Mouse (Mus musculus) kidney, adult 2 months (tissue): ENCODE data around the gene Tns3. TPM values are rescaled to one million over a fixed set of nuclear protein-coding genes. Genes with fewer than 3 reads are reported as not detected.

Experiments
- DNase-seq: peaks from one replicate; pipeline ENCODE4 v3.0.0; 2021
- H3K27ac ChIP-seq: fragments of 200-500 bp; 2 replicates; pipeline ENCODE4 v1.5.1; 2012; ENCODE audit warnings: low read depth, low read length, control low read depth, inconsistent platforms; ENCODE audit not compliant: insufficient read depth
- H3K27me3 ChIP-seq: fragments of 200-500 bp; replicated peaks from 2 replicates; pipeline ENCODE4 v1.6.1; 2012; ENCODE audit warnings: mild to moderate bottlenecking, moderate library complexity, low read length, inconsistent platforms; ENCODE audit not compliant: control insufficient read depth, insufficient read depth
- H3K36me3 ChIP-seq: fragments of 200-500 bp; 2 replicates; pipeline ENCODE4 v1.6.1; 2012; ENCODE audit warnings: mild to moderate bottlenecking, moderate library complexity, low read length, inconsistent platforms; ENCODE audit not compliant: control insufficient read depth, insufficient read depth
- H3K4me1 ChIP-seq: fragments of 200-500 bp; 2 replicates; pipeline ENCODE4 v1.6.1; 2011; ENCODE audit warnings: low read length; ENCODE audit not compliant: control insufficient read depth, insufficient read depth
- H3K4me3 ChIP-seq: fragments of 200-500 bp; 2 replicates; pipeline ENCODE4 v1.5.1; 2011; ENCODE audit warnings: mild to moderate bottlenecking, low read depth, low read length, control low read depth; ENCODE audit not compliant: insufficient read depth
- CTCF ChIP-seq: fragments of 200-500 bp; conservative IDR thresholded peaks from 2 replicates; pipeline ENCODE4 v1.5.1; 2011; ENCODE audit warnings: low read depth, mild to moderate bottlenecking, control low read depth, low read length, moderate library complexity, mixed read lengths; ENCODE audit not compliant: insufficient read depth, insufficient read length
- POLR2A ChIP-seq: fragments of 200-500 bp; IDR thresholded peaks from one replicate; pipeline ENCODE4 v1.6.1; 2011; ENCODE audit warnings: low read depth, low read length, control low read depth
- WGBS: fragments of 180-500 bp; shearing (Covaris S2); methylation state at CpG from one replicate; pipeline ENCODE4 v1.1.7; 2018; 5-methylcytosine and 5-hydroxymethylcytosine counted together
- polyA plus RNA-seq: library from polyadenylated mRNA; depleted of rRNA; stranded (reverse); fragments of >200 nt; gene quantifications from 2 replicates; pipeline ENCODE4 v1.2.3, GENCODE M21; 2012

Gene Tns3
- polyA plus RNA-seq, 1 experiment: 63.7 TPM

DNA sequence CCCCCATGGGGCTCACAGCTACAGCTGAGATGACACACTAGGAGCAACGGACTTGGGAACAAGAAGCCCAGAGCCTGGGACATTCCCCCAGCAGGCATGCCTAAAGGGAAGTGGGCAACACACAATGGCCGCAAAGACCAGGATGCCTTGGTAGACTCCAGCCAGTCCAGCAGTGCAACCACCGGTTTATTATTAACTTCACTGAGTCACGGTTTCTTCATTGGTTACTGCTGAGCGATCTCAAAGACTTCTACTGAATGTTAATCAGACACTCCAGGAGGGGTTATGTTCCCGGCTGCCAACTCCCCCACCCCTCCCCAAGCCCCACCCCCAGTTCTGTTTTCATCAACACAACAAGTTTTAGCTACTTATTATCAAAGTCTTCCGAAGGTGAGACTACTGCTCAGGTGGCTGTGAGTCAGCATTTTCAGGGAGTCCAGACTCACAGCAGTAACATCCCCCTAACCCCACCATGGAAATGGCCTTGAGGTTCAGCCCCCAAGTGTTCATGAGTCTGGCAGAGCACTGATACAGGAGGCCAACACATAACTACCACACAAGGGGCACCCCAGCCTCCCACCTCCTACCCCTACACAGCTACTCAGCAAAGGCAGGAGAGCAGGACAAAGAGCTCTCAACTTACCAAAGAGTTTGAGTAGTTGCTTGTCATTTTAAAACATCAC is 29.5 kb downstream of the Tns3 start:
- Histone ChIP-seq H3K4me1 (peaks cover 38% of the 10 kb centered on the region), H3K27ac (peak overlapping the region; percentile 99), H3K4me3 (no peak overlapping the region), H3K27me3 (no peaks in the 10 kb centered on the region), H3K36me3 (no peaks in the 10 kb centered on the region; the same call in 1 of the 2 replicates)
- TF ChIP-seq POLR2A: no peak
- no peak for TF ChIP-seq CTCF
- WGBS: 37% methylated on average over 7 of the region's 7 CpGs
- DNase-seq: peak; percentile 95

DNA sequence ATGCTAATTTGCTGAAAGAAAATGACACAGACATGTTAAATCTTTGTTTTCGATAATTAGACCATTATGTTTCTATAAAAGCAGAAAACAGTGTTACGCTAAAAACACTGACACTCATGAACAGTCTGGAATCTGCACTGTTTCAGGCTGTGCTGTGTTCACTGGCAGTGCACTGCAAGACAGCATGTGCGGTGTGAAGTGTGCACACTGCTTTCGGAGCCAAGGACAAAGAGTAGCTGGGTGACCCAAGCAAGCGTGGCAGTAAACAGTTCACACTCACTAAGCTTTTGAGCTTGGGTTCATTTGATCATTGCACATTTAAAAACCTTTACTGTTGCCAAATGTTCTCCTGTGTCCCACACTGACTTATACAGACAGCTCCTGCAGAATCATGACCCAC is 32.2 kb downstream of the Tns3 start:
- peak; percentile 66 for DNase-seq
- peak overlapping the region; percentile 59 for H3K27ac ChIP-seq
- peaks cover 41% of the 10 kb centered on the region for H3K4me1 ChIP-seq
- no peaks in the 10 kb centered on the region for H3K27me3 ChIP-seq
- no peaks in the 10 kb centered on the region; the same call in 1 of the 2 replicates for H3K36me3 ChIP-seq
- TF ChIP-seq POLR2A: no peak
- no peak for TF ChIP-seq CTCF
- 52% methylated on average over 5 of the region's 5 CpGs for WGBS
- H3K4me3 ChIP-seq: no peak overlapping the region

DNA sequence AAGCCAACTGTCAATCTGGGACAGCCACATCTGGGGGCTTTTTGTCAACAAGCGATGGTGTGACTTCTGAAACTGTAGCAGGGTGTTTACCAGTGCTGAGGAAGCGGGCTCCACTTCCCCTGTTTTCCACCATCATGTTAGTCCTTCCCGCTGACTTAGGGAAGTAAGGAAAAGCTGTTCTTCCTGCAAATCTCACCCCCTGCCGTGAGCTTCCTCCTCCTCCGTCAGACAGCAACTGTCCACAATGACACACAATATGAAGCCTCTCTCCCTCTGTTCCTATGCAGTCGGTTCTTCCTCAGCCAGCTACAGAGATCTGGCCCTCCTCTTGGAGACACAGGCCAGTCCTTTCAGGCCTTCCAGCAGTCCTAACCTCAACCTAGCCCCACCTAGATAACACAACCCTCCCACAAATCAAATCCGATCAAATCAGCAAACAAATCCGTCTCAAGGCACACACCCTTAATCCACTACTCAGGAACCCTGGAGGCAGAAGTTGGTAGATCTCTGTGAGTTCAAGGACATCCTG is 34.4 kb downstream of the Tns3 start:
- TF ChIP-seq CTCF (no peak), POLR2A (no peak)
- Histone ChIP-seq H3K4me3 (no peak overlapping the region), H3K36me3 (no peaks in the 10 kb centered on the region; the same call in 1 of the 2 replicates), H3K27ac (peak overlapping the region; percentile 58), H3K4me1 (peaks cover 43% of the 10 kb centered on the region), H3K27me3 (no peaks in the 10 kb centered on the region)
- no peak for DNase-seq
- WGBS: 74% methylated on average over 8 of the region's 8 CpGs

DNA sequence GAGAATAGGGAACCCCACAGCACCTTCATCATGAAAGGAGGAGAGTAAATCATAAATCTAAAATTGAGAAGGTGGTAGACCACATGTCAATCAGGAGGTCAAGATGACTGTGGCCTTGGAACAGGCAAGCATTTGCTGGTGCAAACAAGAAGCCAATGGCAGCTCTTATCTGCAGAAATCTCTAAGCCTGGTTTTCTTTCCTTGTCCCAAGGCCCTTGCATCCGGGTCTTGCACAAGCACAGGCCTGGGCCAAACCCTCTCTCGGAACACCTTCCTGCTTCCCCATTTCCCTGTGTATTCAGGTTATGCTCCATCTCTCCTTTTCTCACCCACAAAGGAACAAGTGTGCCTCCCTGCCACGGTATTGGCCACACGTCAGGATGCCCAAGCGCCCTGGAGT is 35.0 kb downstream of the Tns3 start:
- 68% methylated on average over 5 of the region's 5 CpGs for WGBS
- Histone ChIP-seq H3K4me3 (no peak overlapping the region), H3K27ac (peak overlapping the region; percentile 58), H3K36me3 (no peaks in the 10 kb centered on the region; the same call in 1 of the 2 replicates), H3K27me3 (no peaks in the 10 kb centered on the region), H3K4me1 (peaks cover 41% of the 10 kb centered on the region)
- no peak for DNase-seq
- TF ChIP-seq CTCF: no peak

DNA sequence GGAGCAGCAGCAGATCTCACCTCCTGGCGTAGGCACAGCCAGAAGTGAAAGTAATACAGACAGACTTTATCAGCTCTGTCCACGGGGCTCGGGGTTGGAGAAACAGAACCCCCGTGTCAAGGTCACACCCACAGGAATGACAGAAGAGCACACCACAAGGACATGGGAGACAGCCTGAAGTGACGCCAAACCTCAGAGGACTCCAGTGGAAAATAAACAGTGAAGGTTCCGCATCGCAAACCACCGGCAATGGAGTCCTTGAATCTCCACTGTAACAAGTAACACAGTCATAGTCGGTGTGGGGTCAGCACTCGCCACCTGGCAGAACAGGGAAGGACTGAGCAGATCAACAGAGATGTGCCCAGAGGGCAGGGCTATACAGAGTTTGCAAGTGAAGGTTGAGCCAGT is 35.5 kb downstream of the Tns3 start:
- 20% methylated on average over 10 of the region's 10 CpGs for WGBS
- H3K27ac ChIP-seq: peak overlapping the region; percentile 58
- peaks cover 38% of the 10 kb centered on the region for H3K4me1 ChIP-seq
- H3K36me3 ChIP-seq: no peaks in the 10 kb centered on the region
- TF ChIP-seq POLR2A (no peak), CTCF (no peak)
- peak; percentile 69 for DNase-seq
- no peak overlapping the region for H3K4me3 ChIP-seq
- H3K27me3 ChIP-seq: no peaks in the 10 kb centered on the region

DNA sequence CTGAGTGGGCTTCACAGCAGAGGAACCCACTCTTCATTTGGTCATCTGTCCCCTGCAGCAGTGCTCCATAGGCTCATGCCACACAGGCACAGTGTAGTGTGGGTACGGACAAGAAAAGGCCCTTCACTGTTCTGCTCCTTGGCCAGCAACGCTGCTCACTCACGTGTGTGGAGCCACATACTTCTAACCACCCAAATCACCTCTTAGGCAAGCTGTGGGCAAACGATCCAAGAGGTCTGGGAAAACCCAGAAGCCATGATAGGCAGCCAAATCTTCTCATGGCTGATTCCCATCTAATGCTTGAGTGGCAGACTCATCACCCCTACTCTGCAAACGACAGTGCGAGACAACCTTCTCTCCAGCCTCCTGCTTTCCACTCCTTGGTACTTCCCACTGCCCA is 37.2 kb downstream of the Tns3 start:
- peak; percentile 57 for DNase-seq
- H3K36me3 ChIP-seq: no peaks in the 10 kb centered on the region
- 42% methylated on average over 6 of the region's 6 CpGs for WGBS
- no peaks in the 10 kb centered on the region for H3K27me3 ChIP-seq
- TF ChIP-seq CTCF (no peak), POLR2A (no peak)
- peaks cover 43% of the 10 kb centered on the region for H3K4me1 ChIP-seq
- peak overlapping the region; percentile 62 for H3K27ac ChIP-seq
- H3K4me3 ChIP-seq: no peak overlapping the region

DNA sequence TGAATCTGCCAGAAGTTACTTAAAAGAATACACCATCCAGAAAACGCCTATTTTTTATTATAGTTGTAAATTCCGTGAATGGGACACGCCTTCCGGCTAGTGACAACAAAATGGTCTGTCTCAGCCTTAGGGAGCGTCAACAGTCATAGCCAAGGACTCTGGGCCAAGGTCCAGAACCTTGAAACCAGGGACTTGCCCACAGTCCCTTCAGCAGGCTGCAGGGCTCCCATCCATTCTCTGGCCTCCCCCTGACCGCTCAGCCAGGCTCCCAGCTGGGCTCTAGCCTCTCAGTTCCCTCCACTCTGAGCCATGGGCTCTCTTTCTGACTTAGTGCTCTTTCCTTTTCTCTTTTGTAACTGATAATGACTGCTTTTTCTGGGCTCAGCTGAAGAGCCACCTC is 37.6 kb downstream of the Tns3 start:
- Histone ChIP-seq H3K4me1 (peaks cover 43% of the 10 kb centered on the region), H3K4me3 (no peak overlapping the region), H3K36me3 (no peaks in the 10 kb centered on the region), H3K27ac (peak overlapping the region; percentile 62), H3K27me3 (no peaks in the 10 kb centered on the region)
- 56% methylated on average over 6 of the region's 6 CpGs for WGBS
- peak; percentile 56 for DNase-seq
- no peak for TF ChIP-seq CTCF
- no peak for TF ChIP-seq POLR2A

DNA sequence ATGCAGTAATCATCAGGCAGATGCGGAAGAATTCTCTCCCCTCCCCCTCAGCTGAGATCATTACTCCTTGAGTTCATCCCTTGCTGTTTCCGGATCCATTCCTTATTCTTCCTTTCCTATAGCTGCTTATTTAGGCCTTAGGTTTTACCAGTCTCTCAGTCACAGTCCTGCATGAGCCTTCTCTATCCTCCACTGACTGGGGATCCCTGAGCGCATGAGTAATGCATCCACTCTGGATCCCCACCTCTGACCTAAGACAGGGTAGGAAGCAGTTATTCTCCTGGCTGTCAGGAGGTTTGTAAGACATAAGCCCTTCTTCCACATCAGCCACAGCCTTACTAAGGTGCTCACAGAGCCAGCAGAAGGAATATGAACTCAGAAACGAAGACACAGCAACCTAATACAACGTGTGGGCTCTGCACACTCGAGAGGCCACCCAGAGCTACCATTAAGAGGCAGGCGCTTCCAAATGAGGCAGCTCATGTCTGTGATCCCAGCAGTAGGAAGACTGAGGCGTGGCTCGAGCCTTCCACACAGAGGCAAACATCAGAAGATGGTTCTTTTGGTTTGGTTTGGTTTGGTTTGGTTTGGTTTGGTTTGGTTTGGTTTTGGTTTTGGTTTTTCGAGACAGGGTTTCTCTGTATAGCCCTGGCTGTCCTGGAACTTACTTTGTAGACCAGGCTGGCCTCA is 38.3 kb downstream of the Tns3 start:
- peaks cover 43% of the 10 kb centered on the region for H3K4me1 ChIP-seq
- no peaks in the 10 kb centered on the region for H3K36me3 ChIP-seq
- no peak for DNase-seq
- WGBS: 74% methylated on average over 10 of the region's 10 CpGs
- no peak overlapping the region for H3K4me3 ChIP-seq
- no peak for TF ChIP-seq POLR2A
- no peak for TF ChIP-seq CTCF
- no peaks in the 10 kb centered on the region for H3K27me3 ChIP-seq
- H3K27ac ChIP-seq: no peak overlapping the region
